Mouse (Mus musculus): ENCODE data around the gene Dync1li2.
A peak's percentile ranks its signal among the peaks of the same experiment; 100 is the strongest.

Dync1li2 gene

DNA sequence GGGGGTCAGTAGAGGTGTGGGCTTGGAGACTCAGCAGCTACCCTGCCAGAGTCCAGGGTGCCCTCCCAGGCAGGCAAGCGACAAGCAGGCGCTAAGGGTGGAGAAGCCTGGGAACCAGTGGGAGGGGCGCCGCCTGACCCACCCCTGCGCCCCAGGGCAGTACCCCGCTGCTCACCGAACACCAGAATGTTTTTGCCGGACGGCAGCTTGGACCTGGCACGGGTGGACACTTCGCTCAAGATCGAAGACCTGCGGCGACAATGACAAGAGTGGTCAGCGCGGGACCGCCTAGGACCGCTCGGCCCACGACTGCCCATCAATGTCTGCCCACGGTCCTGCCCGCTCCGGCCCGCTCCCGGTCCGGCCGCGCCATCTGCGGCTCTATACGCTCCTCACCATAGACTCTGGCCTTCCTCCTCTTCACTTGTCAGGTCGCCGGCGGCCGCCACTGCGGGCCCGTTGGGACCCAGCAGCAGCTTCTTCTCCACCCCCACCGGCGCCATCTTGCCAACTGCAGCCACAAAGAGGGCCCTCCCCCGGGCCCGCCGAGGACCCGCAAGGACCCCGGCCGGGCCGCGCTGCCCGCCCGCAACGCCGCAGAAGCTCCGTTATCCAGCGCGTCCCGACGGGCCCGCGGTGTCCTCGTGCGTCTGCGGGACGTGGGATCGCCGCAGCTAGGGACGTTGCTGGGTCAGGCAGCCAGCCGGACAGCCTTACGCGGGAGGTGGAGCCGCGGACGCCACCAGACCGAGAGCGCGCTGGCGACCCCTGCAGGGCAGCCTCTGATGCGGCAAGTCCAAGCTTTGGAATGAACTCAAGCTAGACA, at the start of gene Dync1li2:
Dync1li2 (minus strand) TSS at position 749 of the 826 bp plus-strand sequence.
- DNase-seq (ENCODE audit: low spot score) = peak; percentile 90

DNA sequence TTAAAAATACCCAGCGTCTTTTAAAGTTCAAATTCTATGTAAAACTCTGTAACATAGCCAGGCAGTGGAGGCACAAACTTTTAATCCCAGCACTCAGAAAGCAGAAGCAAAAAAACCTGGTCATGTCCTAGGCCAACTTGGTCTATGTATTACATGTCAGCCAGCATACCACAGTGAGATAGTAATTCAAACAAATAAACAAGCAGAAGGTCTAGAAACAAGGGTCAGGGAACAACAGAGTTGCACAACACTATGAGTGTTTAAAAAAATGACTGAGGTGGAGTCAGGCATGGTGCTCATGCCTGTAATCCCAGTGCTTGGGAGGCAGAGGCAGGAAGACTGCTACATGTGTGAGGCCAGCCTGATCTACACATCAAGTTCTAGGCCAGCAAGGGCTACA, 36.2 kb upstream of the Dync1li2 start:
- no peak for DNase-seq (ENCODE audit: low spot score)

DNA sequence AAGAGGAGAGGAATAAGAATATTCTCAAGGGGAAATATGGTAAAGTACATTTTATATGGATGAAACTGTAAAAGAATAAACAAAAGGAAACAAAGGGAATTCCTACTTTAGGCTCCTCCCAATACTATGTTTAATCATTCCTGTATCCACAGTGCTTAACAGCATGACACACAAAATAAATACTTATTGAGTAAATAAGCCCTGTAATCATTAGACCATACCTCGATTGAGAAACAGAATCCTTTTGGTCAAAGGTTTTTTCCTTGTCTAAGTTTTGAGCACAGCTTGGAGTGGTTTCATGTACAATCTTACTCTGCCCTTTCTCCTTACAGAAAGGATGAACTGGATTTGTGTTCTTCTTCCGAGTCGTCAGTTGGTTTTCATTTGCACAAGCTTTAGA, 29.6 kb upstream of the Dync1li2 start:
- no peak for DNase-seq (ENCODE audit: low spot score)

DNA sequence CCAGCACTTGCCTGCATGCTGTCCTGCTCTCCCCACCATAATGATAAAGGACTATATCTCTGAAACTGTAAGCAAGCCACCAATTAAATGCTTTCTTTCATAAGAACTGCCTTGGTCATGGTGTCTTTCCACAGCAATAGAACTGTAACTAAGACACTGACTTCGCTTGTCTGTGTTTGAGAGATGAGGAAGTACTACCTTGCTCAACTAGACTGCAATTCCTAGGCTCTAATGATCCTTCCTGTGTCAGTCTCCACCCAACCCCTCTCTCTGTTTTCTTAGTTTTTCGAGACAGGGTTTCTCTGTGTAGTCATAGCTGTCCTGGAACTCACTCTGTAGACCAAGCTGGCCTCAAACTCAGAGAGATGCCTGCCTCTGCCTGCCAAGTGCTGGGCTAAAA, 24.6 kb upstream of the Dync1li2 start:
- DNase-seq (ENCODE audit: low spot score) = no peak

DNA sequence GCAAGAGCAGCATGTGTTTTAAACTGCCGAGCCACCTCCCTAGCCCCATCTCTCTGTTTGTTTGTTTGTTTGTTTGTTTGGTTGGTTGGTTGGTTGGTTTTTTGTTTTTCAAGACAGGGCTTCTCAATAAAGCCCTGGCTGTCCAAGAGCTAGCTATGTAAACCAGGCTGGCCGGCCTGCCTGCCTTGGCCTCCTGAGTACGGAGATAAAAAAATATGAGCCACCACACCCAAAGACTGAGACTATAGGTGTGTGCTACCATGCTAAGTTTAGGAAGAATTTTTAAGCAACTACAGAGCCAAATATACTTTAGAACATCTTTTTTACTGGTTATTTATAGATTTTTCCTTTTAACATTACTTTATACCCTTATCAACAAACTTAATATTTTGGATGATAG, 9.3 kb upstream of the Dync1li2 start:
- no peak for DNase-seq (ENCODE audit: low spot score)

DNA sequence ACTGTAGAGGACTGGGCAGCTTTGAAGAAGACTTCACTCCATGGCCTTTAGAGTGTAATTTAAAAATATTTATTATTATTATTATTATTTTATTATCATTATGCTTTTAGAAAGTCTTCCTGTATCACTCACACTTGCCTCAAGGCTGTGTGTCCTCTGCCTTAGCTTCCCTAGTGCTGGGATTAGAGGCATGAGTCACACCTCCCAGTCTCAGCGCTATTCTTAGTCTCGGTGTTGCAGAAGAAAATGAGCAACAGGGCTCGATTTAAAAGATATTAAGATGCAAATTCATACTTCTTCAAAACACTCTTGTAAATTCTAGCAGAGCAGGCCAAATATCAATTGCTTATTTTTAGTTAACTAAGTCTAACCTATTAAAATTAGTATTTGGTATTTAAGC, 5.9 kb upstream of the Dync1li2 start:
- no peak for DNase-seq (ENCODE audit: low spot score)

DNA sequence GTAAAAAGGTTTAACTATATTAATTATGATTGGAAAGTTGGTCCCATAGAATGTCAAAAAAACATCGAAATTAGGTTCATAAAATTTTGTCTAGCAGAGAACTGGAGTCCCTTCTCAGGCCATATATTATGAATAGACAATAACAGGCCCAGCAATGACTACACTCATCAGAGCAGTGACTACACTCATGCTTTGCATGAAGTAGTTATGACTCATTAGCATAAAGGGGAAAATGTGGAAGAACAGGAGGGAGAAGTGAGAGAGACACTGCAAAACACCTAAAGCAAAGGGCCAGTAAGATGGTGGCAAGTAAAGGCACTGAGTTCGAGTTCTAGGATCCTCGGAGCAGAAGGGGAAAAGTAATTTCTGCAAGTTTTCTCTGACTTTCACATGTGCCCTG, 3.2 kb upstream of the Dync1li2 start:
- no peak for DNase-seq (ENCODE audit: low spot score)

DNA sequence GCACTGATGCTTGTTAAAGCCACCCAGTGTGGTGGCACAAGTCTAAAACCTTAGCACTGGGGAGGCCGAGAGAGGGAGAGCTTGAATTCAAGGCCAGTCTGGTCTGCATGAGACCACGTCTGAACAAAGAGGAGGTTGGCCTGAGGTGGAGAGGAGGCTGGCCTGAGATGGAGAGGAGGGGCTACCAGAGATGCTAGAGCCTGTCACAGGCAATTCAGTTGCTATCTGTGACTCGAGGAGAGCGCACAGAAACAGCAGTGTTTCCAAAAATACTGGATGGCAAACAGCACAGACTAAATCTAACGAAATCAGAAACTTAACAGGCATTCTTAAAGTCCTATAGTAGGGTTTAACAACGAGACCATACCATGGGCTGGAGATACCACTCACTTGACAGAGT, 2.4 kb upstream of the Dync1li2 start:
- no peak for DNase-seq (ENCODE audit: low spot score)

DNA sequence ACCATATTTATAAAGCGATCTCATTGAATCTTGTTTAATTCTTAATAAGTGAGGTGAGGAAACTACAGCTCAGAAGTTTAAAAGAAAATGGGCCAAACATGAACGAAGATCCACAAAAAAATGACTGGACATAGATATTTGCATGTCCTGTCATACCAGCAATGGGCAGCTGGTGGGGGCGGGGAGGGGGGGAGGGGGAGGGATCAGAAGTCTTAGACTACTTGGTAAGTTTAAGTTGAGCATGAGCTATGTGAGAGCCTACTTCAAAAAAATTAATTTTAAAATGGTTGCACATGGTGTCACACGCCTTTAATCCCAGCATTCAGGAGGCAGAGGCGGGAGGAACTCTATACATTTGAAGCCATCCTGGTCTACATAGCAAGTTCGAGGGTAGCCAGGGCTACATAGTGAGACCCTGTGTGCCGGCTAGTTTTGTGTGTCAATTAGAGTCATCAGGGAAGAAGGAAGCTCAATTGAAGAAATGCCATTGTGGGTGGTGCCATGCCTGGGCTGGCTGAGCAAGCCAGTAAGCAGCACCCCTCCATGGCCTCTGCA, 355 bp upstream of the Dync1li2 start:
- DNase-seq (ENCODE audit: low spot score) = no peak

DNA sequence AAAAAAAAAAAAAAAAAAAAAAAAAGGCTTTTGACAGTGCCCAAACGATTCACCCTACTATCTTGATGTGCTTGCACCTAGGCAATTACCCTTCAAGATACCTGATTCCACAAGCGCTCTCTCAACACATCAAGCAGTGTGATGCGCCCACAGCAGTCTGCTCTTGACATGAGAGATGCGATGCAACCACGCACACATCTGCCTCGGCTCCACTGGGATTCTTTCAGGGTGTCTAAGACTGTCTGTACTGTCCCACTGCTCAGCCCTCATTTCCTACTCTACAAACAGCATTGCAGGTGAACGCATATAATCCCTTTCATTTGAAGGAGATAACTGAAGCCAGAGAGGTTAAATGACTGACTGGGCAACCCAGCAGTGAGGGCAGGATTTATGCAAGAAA, 1.2 kb downstream of the Dync1li2 start:
- no peak for DNase-seq (ENCODE audit: low spot score)

DNA sequence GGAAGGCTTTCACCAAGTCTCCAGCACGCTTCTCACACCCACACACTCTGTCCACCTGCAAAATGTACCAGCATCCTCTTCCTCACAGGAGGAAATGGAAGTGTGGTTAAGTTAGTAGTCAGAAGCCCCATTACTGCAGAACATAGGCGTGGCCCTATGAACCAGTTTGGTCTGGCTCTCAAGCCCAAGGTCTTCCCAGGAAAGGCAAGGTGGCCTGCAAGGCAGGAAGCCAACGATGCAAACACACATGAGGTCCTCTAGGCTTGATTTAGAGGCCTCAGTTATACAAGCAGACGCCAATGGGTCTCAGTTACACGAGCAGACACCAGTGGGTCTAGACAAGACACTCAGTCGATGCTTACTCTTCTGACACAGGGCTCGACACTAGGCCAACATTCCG, 3.4 kb downstream of the Dync1li2 start:
- no peak for DNase-seq (ENCODE audit: low spot score)

DNA sequence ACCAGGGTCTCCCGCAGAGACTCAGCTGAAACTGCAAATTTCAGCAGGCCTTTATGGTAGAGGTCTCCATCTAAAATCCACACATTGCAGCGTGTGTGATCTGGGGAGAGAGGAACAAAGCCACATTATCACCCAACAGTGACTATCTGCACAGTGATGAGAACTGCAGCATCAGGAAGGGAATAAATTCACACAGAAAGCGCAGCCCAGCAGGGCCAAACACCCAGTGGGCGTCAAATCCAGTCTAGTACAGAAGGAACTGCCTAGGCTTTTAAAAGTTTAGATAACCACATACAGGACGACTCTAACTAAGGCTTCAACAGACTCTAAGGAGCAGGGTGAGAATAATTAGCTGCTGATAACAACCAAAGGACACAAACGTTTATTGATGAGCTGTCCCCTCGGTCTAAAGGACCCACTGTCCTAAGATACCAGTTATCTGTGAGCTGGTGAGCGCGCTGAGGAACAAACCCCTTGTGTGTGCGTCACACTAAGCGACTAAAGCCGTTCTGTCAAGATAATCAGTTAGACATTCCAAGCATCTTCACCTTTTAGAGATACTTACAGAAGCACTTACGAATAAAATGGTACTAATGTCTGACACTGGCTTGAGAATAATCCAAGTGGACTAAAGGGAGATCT, 5.2 kb downstream of the Dync1li2 start:
- DNase-seq (ENCODE audit: low spot score) = no peak

DNA sequence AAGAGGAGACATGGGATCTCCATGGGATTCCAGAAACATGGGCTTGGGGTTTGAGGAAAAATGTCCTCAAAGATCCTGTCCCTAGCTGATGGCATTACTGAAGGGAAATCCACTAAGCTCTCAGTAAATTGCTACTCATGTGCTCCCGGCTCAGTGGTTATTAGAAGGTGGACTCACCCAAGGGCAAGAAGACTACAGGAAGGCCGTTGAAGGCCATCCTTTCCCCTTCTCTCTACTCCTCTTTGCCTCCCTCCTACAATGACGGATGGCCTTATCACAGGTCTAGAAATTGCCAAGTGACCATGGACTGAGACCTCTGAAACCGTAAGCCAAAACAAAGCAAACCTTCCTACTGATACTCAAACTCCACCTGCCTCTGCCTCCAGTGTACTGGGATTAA, 6.3 kb downstream of the Dync1li2 start:
- no peak for DNase-seq (ENCODE audit: low spot score)

DNA sequence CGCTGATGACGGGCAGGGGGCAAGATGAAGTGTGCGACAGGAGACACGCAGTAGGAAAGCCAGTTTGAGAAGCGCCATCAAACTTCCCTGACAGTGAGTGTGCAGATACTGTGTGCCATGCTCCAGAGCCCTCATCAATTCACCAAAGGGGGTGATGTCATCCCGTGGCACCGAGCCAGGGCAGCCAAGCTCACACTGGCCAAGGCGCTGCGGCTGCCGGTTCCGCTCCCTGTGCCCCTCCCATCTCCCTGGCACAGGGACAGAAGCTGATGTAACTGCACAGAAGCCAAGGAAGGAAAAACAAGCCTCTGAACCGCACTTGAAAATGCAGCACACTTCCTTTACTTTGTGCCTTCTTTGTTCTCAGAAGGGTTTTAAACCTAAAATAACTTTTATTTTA, 6.8 kb downstream of the Dync1li2 start:
- peak; percentile 97 for DNase-seq (ENCODE audit: low spot score)

DNA sequence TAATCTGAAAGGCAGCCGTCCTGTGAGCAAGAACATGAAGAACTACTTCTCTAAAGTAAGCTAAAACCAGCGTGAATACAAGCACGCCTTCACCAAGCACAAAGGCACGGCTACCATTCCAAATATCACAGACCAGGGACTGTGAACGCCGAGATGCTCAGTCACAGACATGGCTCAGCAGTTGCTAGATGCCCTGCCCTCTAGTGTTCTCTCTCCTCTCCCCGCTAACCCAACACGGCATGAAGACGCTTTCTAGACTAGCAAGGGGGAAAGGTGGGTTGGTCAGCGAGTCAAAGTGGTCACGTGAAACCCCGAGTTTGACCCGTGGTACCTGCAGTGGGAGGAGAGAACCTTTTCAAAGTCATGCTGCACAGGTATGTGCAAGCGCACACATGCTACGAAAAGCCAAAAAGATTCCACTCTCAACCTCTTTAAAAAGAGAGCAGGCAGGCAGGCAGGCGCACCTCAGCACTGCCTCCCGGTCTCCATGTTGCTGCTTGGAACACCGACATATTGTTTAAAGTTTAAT, 8.0 kb downstream of the Dync1li2 start:
- DNase-seq (ENCODE audit: low spot score) = no peak

DNA sequence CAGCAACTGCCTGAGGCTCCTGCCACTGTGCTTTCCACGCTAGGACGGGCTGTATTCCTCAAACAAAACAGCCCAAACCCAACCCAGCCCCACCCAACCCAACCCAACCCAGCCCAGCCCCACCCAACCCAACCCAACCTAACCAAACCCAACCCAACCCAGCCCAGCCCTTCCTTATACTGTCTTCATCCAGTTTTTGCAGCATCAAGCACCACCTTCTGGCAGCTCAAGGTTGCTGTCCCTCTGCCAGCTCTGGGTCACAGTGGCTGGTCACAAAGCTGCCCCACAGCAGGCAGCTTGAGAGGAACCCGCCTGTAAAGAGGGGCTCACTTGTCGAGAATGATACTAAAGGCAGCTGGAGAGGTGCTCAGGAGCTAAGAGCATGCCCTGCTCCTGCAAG, 8.6 kb downstream of the Dync1li2 start:
- no peak for DNase-seq (ENCODE audit: low spot score)

DNA sequence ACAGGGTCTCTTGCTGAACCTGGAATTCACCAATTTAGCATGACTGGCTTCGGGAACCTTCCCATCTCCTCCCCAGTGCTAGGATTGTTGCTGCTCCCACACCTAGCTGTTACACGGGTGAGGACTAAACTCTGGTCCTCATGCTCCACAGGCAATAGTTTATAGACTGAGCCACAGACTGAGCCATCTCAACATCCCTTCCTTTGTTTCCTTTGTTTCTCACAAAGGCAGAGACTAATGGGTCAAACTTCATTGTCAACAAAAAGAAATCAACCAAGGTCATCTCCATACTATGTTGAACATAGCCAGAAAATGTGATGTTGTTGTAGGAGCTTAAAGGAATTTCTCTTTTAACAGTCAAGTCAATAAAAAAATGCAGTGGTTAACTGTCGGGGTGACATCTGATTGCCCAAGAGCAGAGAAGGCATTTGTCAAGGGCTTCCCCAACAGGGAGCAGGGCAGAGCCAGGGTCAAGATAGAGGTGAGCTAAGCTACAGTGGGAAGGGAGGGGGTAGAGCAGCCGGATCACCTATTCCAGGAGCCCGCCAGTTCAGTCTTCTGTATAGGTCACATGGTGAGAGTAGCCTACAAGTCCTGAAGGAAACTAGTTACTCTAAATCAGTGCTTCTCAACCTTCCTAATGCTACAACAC, 9.5 kb downstream of the Dync1li2 start:
- DNase-seq (ENCODE audit: low spot score) = no peak

DNA sequence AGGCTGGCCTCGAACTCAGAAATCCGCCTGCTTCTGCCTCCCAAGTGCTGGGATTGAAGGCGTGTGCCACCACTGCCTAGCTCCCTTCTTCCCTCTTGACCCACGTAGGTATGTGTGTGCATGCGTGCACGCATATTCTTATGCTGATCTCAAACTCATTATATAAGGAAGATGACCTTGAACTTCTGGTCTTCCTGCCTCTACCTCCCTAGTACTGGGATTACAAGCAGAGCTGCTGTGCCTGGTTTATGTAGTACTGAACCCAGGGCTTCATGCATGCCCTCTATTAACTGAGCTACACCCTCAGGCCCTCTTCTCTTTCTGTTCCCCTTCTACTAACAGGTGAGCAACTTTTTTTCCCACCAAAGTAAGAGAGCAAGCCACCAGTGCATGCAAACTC, 10.2 kb downstream of the Dync1li2 start:
- DNase-seq (ENCODE audit: low spot score) = no peak

DNA sequence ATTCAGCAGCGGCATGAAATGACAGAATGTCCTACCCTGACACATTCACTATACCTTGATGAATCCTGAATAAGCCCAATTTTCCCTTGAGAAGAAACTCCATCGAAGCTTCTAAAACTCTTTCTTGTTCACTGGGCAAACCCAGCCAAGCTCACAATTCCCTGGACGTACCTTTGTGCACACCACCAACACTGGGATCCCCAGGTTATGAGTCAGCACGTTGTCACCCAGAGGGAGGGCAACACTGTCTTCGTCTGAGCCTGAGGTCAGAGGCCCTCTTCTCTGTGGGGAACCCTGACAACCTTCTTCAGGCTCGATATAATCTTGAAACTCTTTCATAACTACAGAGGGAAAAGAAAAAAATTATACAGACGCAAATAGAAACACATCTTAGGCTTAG, 12.6 kb downstream of the Dync1li2 start:
- DNase-seq (ENCODE audit: low spot score) = no peak

DNA sequence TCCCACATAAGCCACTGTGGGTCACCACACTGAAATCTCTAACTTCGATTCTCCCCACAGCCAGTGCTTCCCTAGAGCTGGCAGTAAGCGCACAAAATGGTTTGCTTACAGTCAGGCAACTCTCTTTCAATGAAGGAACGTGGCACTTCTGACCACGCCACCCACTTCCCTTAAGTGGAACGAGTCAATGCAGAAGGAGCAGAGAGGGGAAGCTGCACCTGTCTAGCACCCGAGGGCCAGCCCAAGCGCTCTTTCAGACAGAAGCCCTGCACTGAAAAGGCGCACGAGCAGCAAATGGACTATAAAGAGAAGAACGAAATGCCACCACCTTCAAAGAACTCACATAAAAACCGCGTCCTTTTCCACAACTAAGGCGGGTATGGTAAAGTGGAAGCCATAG, 15.1 kb downstream of the Dync1li2 start:
- DNase-seq (ENCODE audit: low spot score) = no peak

DNA sequence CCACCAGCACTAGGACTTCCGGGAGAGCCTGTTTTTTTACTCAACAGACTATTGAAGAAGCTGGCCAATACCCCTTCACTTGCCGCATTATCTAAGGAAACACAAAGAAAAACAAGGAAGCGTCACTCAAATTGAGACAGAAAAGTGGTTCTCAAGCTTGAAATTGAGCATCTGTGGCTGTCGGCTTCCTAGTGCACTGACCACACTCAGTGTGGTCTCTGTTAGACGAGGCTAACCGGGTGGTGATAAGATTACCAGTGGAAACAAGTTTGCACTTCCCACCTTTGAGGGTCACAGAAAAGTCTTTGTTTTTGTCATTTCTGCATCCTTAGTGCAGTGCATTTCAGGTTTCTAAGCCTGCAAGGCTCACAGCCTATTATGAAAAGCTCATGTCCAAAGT, 20.5 kb downstream of the Dync1li2 start:
- no peak for DNase-seq (ENCODE audit: low spot score)

DNA sequence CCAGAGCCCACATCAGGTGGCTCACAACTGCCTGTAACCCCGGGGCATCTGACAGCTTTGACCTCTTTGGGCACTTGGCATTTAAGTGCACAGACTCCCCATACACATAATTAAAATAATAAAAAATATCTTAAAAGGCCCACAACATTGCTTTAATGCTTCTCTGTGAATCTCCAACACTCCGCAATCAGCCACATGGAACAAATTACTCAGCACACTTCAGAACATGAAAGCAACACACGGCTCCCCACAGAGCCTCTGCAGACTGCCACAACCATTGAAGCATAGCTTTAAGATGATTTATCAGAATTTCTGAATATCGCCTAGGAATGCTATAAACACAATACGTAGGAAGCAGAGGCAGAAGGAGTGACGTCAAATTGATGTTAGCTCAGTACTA, 26.8 kb downstream of the Dync1li2 start:
- no peak for DNase-seq (ENCODE audit: low spot score)

DNA sequence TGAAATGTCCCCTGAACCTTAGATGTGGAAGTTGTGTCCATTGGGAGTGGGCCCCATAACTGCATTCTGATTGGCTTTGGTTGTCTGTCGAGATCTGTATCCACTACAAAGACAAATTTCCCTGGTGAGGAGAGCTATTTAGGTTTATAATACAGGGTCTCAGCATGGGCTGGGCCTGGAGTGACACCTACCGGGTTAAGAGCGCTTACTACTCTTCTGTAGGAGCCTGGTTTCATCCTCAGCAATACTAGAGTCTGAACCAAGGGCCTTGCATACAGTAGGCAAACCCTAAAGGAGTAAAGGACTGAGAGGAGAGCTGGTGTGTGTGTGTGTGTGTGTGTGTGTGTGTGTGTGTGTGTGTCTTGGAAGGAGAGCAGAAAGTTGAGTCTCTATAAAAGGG, 28.6 kb downstream of the Dync1li2 start:
- no peak for DNase-seq (ENCODE audit: low spot score)
